Mouse (Mus musculus) kidney, adult 2 months (tissue): Measurements from ENCODE around the gene Parg.

Experiments
- CTCF ChIP-seq: fragments of 200-500 bp; conservative IDR thresholded peaks from 2 replicates; pipeline ENCODE4 v1.5.1; 2011; ENCODE audit warnings: low read depth, mild to moderate bottlenecking, control low read depth, low read length, moderate library complexity, mixed read lengths; ENCODE audit not compliant: insufficient read depth, insufficient read length
- POLR2A ChIP-seq: fragments of 200-500 bp; IDR thresholded peaks from one replicate; pipeline ENCODE4 v1.6.1; 2011; ENCODE audit warnings: low read depth, low read length, control low read depth

GRCm38 (mm10) chr14:32160563-32160962 is 41.2 kb upstream of the Parg start:
- TF ChIP-seq CTCF (no peak), POLR2A (no peak)
